Mouse (Mus musculus): ENCODE results near the gene Tmem106c. TPM values are rescaled to one million over a fixed set of nuclear protein-coding genes. Genes with fewer than 3 reads are reported as not detected.

Gene Tmem106c
- 44.0 and 49.5 TPM in 2 replicates for polyA plus RNA-seq (2016; fragmentation: Nextera tagmentation; extraction: Ambion mirVana)

GRCm38 (mm10) chr15:97963989-97964835 is at the start of gene Tmem106c:
Gene Tmem106c, plus strand, starts transcription at chr15:97964200.
- H3K36me3 ChIP-seq: no peaks in the 10 kb centered on the region
- ATAC-seq (ENCODE audit: low FRiP score): peak; percentile 93
- H3K4me2 ChIP-seq (replicated peaks): peak within 1 kb of the TSS; percentile 82
- peaks cover 14% of the 10 kb centered on the region for H3K4me1 ChIP-seq
- peak within 1 kb of the TSS; percentile 79 for H3K27ac ChIP-seq
- peak within 1 kb of the TSS; percentile 77 for H3K9ac ChIP-seq
- H3K27me3 ChIP-seq: no peaks in the 10 kb centered on the region
- WGBS: under 1% methylated on average over 67 of the region's 67 CpGs
- peak within 1 kb of the TSS; percentile 60 for H3K4me3 ChIP-seq
- H3K9me3 ChIP-seq (replicated peaks): no peaks in the 10 kb centered on the region

- H3K4me3 ChIP-seq: no peak overlapping the region
- 11% methylated on average over 9 of the region's 9 CpGs for WGBS
- H3K9ac ChIP-seq: no peak overlapping the region
- H3K4me2 ChIP-seq (replicated peaks): peak overlapping the region; percentile 29
- H3K27me3 ChIP-seq: peaks cover 12% of the 10 kb centered on the region
- H3K9me3 ChIP-seq (replicated peaks): no peaks in the 10 kb centered on the region
- H3K36me3 ChIP-seq: no peaks in the 10 kb centered on the region
- ATAC-seq (ENCODE audit: low FRiP score): peak; percentile 61
- peaks cover 12% of the 10 kb centered on the region for H3K4me1 ChIP-seq
- H3K27ac ChIP-seq: no peak overlapping the region
Observed at GRCm38 (mm10) chr15:97914331-97914747, 49.7 kb upstream of the Tmem106c start.

- no peaks in the 10 kb centered on the region for H3K9me3 ChIP-seq (replicated peaks)
- no peaks in the 10 kb centered on the region for H3K27me3 ChIP-seq
- no peak overlapping the region for H3K9ac ChIP-seq
- no peak overlapping the region for H3K4me3 ChIP-seq
- H3K4me1 ChIP-seq: peaks cover 12% of the 10 kb centered on the region
- H3K27ac ChIP-seq: no peak overlapping the region
- ATAC-seq (ENCODE audit: low FRiP score): no peak
- 85% methylated on average over 9 of the region's 9 CpGs for WGBS
- H3K4me2 ChIP-seq (replicated peaks): no peak overlapping the region
- H3K36me3 ChIP-seq: no peaks in the 10 kb centered on the region
Observed at GRCm38 (mm10) chr15:97917994-97918393, 46.0 kb upstream of the Tmem106c start.

DNA sequence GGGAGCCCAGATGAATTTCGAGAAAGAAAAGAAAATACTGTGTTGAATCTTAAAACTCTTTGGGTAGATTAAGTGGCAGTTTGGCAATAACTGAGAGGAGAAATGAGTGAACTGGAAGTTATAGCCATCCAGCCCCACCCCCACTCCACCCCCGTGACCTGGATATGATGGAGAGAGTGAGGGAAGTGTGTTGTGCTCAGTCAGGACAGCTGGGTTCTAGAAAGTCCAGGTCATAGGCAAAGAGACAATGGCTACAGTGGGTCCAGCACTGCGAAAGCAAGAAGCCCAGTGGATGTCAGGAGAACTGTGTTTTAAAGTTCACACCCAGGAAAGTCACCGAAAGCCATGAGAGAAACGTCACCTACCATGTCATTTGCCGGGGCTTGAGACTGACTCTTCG is 44.8 kb upstream of the Tmem106c start:
- no peaks in the 10 kb centered on the region for H3K27me3 ChIP-seq
- H3K4me2 ChIP-seq (replicated peaks): no peak overlapping the region
- WGBS: 86% methylated on average over 7 of the region's 7 CpGs
- no peak overlapping the region for H3K27ac ChIP-seq
- no peaks in the 10 kb centered on the region for H3K9me3 ChIP-seq (replicated peaks)
- no peak for ATAC-seq (ENCODE audit: low FRiP score)
- peaks cover 5% of the 10 kb centered on the region for H3K4me1 ChIP-seq
- H3K36me3 ChIP-seq: no peaks in the 10 kb centered on the region
- no peak overlapping the region for H3K4me3 ChIP-seq
- no peak overlapping the region for H3K9ac ChIP-seq

DNA sequence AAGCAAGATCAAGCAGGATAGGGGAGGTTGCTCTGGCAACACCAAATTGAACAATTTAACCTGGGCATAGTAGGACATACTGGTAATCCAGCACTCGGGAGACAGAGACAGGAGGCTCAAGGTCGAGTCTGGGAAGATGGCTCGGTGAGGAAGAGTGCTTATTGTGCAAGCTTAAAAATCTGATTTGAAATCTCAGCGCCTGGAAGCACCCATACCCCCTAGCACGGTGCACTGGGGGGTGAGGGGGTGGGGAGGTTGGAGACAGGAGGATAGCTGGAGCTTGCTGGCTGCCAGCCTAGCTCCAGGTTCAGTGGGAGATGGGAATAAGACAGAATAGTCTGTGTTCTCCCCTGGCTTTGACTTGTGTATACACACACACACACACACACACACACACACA is 43.7 kb upstream of the Tmem106c start:
- Histone ChIP-seq H3K4me1 (no peaks in the 10 kb centered on the region), H3K27ac (no peak overlapping the region), H3K9me3 (replicated peaks) (no peaks in the 10 kb centered on the region), H3K36me3 (no peaks in the 10 kb centered on the region), H3K9ac (no peak overlapping the region), H3K4me2 (replicated peaks) (no peak overlapping the region), H3K4me3 (no peak overlapping the region), H3K27me3 (no peaks in the 10 kb centered on the region)
- 75% methylated on average over 5 of the region's 5 CpGs for WGBS
- ATAC-seq (ENCODE audit: low FRiP score): no peak

- ATAC-seq (ENCODE audit: low FRiP score): no peak
- H3K9me3 ChIP-seq (replicated peaks): no peaks in the 10 kb centered on the region
- H3K9ac ChIP-seq: no peak overlapping the region
- H3K27me3 ChIP-seq: no peaks in the 10 kb centered on the region
- H3K36me3 ChIP-seq: no peaks in the 10 kb centered on the region
- H3K4me2 ChIP-seq (replicated peaks): no peak overlapping the region
- no peaks in the 10 kb centered on the region for H3K4me1 ChIP-seq
- no peak overlapping the region for H3K4me3 ChIP-seq
- H3K27ac ChIP-seq: no peak overlapping the region
- 94% methylated on average over 9 of the region's 9 CpGs for WGBS
Observed at GRCm38 (mm10) chr15:97921796-97922195, 42.2 kb upstream of the Tmem106c start.

- no peaks in the 10 kb centered on the region for H3K27me3 ChIP-seq
- H3K27ac ChIP-seq: no peak overlapping the region
- H3K4me1 ChIP-seq: no peaks in the 10 kb centered on the region
- no peaks in the 10 kb centered on the region for H3K9me3 ChIP-seq (replicated peaks)
- 94% methylated on average over 2 of the region's 2 CpGs for WGBS
- no peak for ATAC-seq (ENCODE audit: low FRiP score)
- H3K4me3 ChIP-seq: no peak overlapping the region
- H3K36me3 ChIP-seq: no peaks in the 10 kb centered on the region
- H3K4me2 ChIP-seq (replicated peaks): no peak overlapping the region
- no peak overlapping the region for H3K9ac ChIP-seq
Observed at GRCm38 (mm10) chr15:97922421-97922820, 41.6 kb upstream of the Tmem106c start.

DNA sequence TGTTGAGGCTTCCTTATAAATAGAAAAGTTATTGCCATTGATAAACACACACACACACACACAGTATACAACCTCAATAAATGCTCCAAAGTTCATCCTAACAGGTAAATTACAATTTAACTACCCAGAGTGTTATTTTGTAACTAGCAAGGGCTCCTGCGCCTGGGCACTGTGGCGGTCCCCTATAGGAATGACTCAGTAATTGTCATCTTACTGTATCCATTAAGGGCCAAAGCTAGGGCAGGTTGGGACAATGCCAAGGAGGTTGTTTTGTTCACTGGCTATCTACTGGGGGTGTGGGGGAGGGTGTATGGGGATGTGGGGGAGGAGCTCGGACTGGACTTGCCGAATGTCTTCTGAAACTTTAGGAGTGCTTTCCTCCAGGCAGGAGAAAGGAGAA is 37.0 kb upstream of the Tmem106c start:
- ATAC-seq (ENCODE audit: low FRiP score): no peak
- no peak overlapping the region for H3K4me2 ChIP-seq (replicated peaks)
- no peaks in the 10 kb centered on the region for H3K4me1 ChIP-seq
- H3K27me3 ChIP-seq: no peaks in the 10 kb centered on the region
- no peak overlapping the region for H3K27ac ChIP-seq
- WGBS: 71% methylated on average over 4 of the region's 4 CpGs
- no peak overlapping the region for H3K4me3 ChIP-seq
- no peak overlapping the region for H3K9ac ChIP-seq
- no peaks in the 10 kb centered on the region for H3K9me3 ChIP-seq (replicated peaks)
- no peaks in the 10 kb centered on the region for H3K36me3 ChIP-seq

GRCm38 (mm10) chr15:97927821-97928220 is 36.2 kb upstream of the Tmem106c start:
- no peaks in the 10 kb centered on the region for H3K36me3 ChIP-seq

GRCm38 (mm10) chr15:97929259-97929824 is 34.7 kb upstream of the Tmem106c start:
- Histone ChIP-seq H3K4me1 (no peaks in the 10 kb centered on the region), H3K4me3 (no peak overlapping the region), H3K4me2 (replicated peaks) (no peak overlapping the region), H3K27ac (no peak overlapping the region), H3K9ac (no peak overlapping the region), H3K9me3 (replicated peaks) (no peaks in the 10 kb centered on the region), H3K36me3 (no peaks in the 10 kb centered on the region), H3K27me3 (no peaks in the 10 kb centered on the region)
- no peak for ATAC-seq (ENCODE audit: low FRiP score)
- 64% methylated on average over 13 of the region's 13 CpGs for WGBS

More at GRCm38 (mm10) chr15:97927821-97928220, 36.2 kb upstream of the Tmem106c start:
- Histone ChIP-seq H3K27me3 (no peaks in the 10 kb centered on the region), H3K9ac (no peak overlapping the region), H3K4me3 (no peak overlapping the region), H3K27ac (no peak overlapping the region), H3K4me1 (no peaks in the 10 kb centered on the region), H3K9me3 (replicated peaks) (no peaks in the 10 kb centered on the region), H3K4me2 (replicated peaks) (no peak overlapping the region)
- ATAC-seq (ENCODE audit: low FRiP score): no peak
- 82% methylated on average over 6 of the region's 6 CpGs for WGBS

- Histone ChIP-seq H3K4me2 (replicated peaks) (no peak overlapping the region), H3K9me3 (replicated peaks) (no peaks in the 10 kb centered on the region), H3K4me1 (no peaks in the 10 kb centered on the region), H3K36me3 (no peaks in the 10 kb centered on the region), H3K9ac (no peak overlapping the region), H3K27ac (no peak overlapping the region), H3K27me3 (no peaks in the 10 kb centered on the region), H3K4me3 (no peak overlapping the region)
- no peak for ATAC-seq (ENCODE audit: low FRiP score)
- WGBS: 89% methylated on average over 12 of the region's 12 CpGs
Observed at GRCm38 (mm10) chr15:97932441-97932840, 31.6 kb upstream of the Tmem106c start.

DNA sequence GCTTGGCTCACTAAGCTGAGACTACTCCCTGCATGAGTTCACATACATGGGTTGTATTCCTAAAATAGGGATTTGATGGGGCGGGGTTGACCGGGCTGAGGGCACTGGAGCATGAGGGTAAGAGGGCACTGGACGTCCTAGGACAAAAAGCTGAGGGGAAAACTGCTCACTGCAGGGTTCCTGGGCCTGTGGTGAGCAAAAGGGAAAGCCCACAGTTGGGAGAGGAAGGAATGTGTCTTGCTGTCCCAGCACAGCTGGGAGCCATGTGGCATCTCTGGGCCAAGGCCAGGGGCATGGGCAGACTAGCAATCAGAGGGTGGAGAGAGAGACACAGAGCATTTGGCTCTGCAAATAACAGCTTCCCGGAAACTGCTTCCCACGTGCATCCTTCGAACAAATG is 25.4 kb upstream of the Tmem106c start:
- no peak overlapping the region for H3K4me2 ChIP-seq (replicated peaks)
- no peak overlapping the region for H3K27ac ChIP-seq
- H3K4me3 ChIP-seq: no peak overlapping the region
- no peaks in the 10 kb centered on the region for H3K9me3 ChIP-seq (replicated peaks)
- no peak for ATAC-seq (ENCODE audit: low FRiP score)
- no peaks in the 10 kb centered on the region for H3K4me1 ChIP-seq
- H3K9ac ChIP-seq: no peak overlapping the region
- H3K36me3 ChIP-seq: no peaks in the 10 kb centered on the region
- H3K27me3 ChIP-seq: no peaks in the 10 kb centered on the region
- WGBS: 61% methylated on average over 6 of the region's 6 CpGs

GRCm38 (mm10) chr15:97940088-97940487 is 23.9 kb upstream of the Tmem106c start:
- 82% methylated on average over 2 of the region's 2 CpGs for WGBS

More at GRCm38 (mm10) chr15:97940088-97940487, 23.9 kb upstream of the Tmem106c start:
- Histone ChIP-seq H3K4me1 (no peaks in the 10 kb centered on the region), H3K27ac (no peak overlapping the region), H3K4me2 (replicated peaks) (no peak overlapping the region), H3K27me3 (no peaks in the 10 kb centered on the region), H3K9ac (no peak overlapping the region), H3K36me3 (no peaks in the 10 kb centered on the region), H3K4me3 (no peak overlapping the region), H3K9me3 (replicated peaks) (no peaks in the 10 kb centered on the region)
- ATAC-seq (ENCODE audit: low FRiP score): no peak

Measured in hindbrain, embryonic 12.5 days (tissue).